Mouse (Mus musculus) retina, adult 2 months (tissue): ENCODE measurements around the gene Dmpk.

Experiments used
- DNase-seq: peaks from one replicate; pipeline ENCODE4 v3.0.0-alpha.2; 2012; ENCODE audit warnings: low read depth, low spot score

Gene Dmpk

GRCm38 (mm10) chr7:19096421-19096976 is 12.8 kb downstream of the Dmpk start:
- no peak for DNase-seq

- no peak for DNase-seq
Measured at GRCm38 (mm10) chr7:19097217-19097616, 13.6 kb downstream of the Dmpk start.

GRCm38 (mm10) chr7:19097863-19098262 is 14.2 kb downstream of the Dmpk start:
- DNase-seq: no peak

GRCm38 (mm10) chr7:19098811-19099210 is 15.2 kb downstream of the Dmpk start:
- no peak for DNase-seq

GRCm38 (mm10) chr7:19100290-19100689 is 16.6 kb downstream of the Dmpk start:
- no peak for DNase-seq

- no peak for DNase-seq
Measured at GRCm38 (mm10) chr7:19103741-19104140, 20.1 kb downstream of the Dmpk start.

- DNase-seq: no peak
Measured at GRCm38 (mm10) chr7:19104486-19104885, 20.8 kb downstream of the Dmpk start.

GRCm38 (mm10) chr7:19107436-19107835 is 23.8 kb downstream of the Dmpk start:
- DNase-seq: no peak

GRCm38 (mm10) chr7:19109565-19109964 is 25.9 kb downstream of the Dmpk start:
- no peak for DNase-seq

- peak; percentile 92 for DNase-seq
Measured at GRCm38 (mm10) chr7:19118028-19118771, 34.6 kb downstream of the Dmpk start, which contains the start of gene Gm4969. Gene Gm4969, minus strand, starts transcription at chr7:19118368.

GRCm38 (mm10) chr7:19119083-19119482 is 35.4 kb downstream of the Dmpk start:
- DNase-seq: no peak

- DNase-seq: peak; percentile 94
Measured at GRCm38 (mm10) chr7:19119631-19120429, 36.2 kb downstream of the Dmpk start, which contains the start of gene Fbxo46. Gene Fbxo46, plus strand, starts transcription at chr7:19119859.

- no peak for DNase-seq
Measured at GRCm38 (mm10) chr7:19121686-19122085, 38.0 kb downstream of the Dmpk start.

- no peak for DNase-seq
Measured at GRCm38 (mm10) chr7:19124713-19125112, 41.1 kb downstream of the Dmpk start.

GRCm38 (mm10) chr7:19127744-19128143 is 44.1 kb downstream of the Dmpk start:
- DNase-seq: no peak

GRCm38 (mm10) chr7:19129396-19129795 is 45.7 kb downstream of the Dmpk start:
- no peak for DNase-seq

- DNase-seq: no peak
Measured at GRCm38 (mm10) chr7:19130657-19131056, 47.0 kb downstream of the Dmpk start.

- peak; percentile 87 for DNase-seq
Measured at GRCm38 (mm10) chr7:19131324-19131848, 47.7 kb downstream of the Dmpk start.

GRCm38 (mm10) chr7:19136168-19136567 is 52.5 kb downstream of the Dmpk start:
- DNase-seq: no peak

GRCm38 (mm10) chr7:19136673-19137334 is 53.2 kb downstream of the Dmpk start:
- no peak for DNase-seq

GRCm38 (mm10) chr7:19137380-19137779 is 53.7 kb downstream of the Dmpk start:
- DNase-seq: no peak
